Mouse (Mus musculus) left cerebral cortex, adult 9 months (tissue): ENCODE measurements at regions not wholly inside any gene's neighbourhood (a gene's known extent, or its start where the extent isn't known, plus 50 kb on each side); places are given as distances from the start of the nearest gene placed in this dataset.

Experiments
- DNase-seq, 2 experiments: peaks; one replicate each; pipeline ENCODE4 v3.0.0; 2022; ENCODE audit warnings: low spot score in 2 of 2

- peak in 1 of 2 experiments; percentile 40 for DNase-seq
These were observed 135.6 kb downstream of the Rbm19 start for GRCm38 (mm10) chr5:120251697-120252401.

DNA sequence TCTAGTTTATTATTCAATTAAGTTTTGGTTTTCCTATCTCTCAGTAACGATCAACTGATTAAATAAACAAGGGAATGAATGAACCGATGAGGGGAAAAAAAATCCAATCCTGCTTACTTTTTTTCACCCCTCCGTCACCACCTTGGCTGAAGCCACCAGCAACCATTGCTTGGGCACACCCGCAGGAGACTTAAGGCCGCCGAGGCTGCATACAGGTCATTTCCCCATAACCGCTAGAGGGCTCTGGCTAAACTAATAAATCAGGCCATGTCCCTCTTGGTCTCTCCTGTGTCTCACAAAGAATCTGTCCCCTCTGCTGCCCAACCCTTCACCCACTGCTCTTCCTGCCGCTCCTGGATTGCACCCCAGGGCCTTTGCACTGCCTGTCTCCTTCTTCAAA lies 136.3 kb downstream of the Rbm19 start:
- no peak for DNase-seq

DNA sequence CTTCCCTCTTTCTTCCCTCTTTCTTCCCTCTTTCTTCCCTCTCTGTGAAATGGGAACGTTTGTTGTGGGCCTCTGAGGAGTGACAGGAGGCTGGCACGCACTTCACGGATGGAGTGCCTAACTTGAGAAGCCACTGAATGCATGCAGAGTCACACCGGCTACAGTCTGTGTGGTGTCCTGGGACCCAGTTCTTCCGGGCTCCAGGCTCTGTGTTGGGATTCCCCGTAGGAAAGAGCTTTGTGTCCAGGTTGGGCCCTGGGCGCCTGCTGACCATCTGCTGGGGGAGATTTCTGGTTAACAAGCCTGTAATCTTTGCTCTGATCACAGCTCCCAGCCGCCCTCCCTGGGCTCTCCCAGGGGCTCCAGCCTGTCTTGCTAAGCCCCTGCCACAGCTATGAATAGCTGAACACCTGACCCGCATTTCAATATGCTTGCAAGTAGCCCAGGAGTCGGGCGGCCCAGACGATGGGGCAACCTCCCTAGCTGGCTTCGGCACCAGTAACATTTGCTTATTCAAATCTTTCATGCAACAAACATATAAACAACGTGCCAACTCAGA lies 146.5 kb downstream of the Rbm19 start:
- DNase-seq = no peak

DNA sequence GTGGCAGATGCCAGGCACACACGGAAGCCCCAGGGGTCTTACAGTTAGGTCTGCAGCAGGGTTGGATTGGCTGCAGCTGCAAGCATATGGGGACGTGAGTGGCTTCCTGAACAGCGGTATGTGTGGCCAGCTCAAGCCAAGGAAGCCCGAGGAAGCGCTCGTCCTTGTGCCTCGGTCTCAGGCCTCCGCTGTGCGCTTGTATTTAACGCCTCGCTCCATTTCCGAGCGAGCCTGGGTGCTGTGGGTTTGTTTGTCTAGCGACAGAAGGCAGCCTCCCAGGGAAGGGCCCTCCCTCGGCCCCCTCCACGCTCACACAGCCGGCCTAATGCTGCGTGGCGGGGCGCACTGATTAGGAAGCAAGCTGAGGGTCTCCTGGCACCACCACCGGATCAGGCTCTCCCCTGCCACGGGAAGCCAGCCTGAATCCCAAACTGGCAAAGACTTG lies 153.2 kb downstream of the Rbm19 start:
- no peak for DNase-seq

GRCm38 (mm10) chr5:120270887-120271616 lies 154.8 kb downstream of the Rbm19 start:
- no peak for DNase-seq

GRCm38 (mm10) chr5:120276229-120276628 lies 155.3 kb upstream of the Lhx5 start:
- no peak for DNase-seq

- no peak for DNase-seq
These were observed 151.2 kb upstream of the Lhx5 start for GRCm38 (mm10) chr5:120280321-120280720.

DNA sequence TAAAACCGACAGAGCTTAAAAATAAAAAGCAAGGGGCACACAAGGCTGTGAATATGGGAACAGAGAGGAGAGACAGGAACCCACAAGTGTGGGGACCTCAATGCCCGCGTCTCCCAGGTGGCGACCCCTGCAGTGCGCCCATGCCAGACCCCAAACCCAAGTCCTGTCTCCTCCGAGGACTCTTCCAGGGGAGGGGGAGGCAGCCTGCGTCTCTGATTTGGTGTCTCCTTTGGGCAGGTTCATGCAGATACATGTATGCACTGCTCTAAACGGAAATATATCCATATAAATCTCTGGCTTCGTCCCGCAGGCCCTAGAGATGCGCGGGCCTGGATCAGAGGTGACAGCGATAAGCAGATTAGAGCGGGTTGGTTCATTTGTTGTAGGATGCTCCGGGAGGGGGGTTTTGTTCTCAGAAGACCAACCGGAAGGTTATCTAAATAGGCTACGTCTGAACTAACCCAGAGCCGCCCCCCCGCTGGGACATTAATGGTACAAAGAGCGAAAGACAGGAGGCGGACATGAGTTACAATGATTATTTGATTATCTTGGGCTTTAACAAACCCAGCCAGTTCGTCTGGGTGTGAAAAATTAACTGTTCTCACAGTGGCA lies 150.4 kb upstream of the Lhx5 start:
- no peak for DNase-seq

GRCm38 (mm10) chr5:120281840-120282565 lies 149.5 kb upstream of the Lhx5 start:
- no peak for DNase-seq

GRCm38 (mm10) chr5:120284625-120285024 lies 146.9 kb upstream of the Lhx5 start:
- no peak for DNase-seq

- no peak for DNase-seq
These were observed 146.5 kb upstream of the Lhx5 start for GRCm38 (mm10) chr5:120285036-120285435.

GRCm38 (mm10) chr5:120286787-120287186 lies 144.7 kb upstream of the Lhx5 start:
- DNase-seq = no peak

DNA sequence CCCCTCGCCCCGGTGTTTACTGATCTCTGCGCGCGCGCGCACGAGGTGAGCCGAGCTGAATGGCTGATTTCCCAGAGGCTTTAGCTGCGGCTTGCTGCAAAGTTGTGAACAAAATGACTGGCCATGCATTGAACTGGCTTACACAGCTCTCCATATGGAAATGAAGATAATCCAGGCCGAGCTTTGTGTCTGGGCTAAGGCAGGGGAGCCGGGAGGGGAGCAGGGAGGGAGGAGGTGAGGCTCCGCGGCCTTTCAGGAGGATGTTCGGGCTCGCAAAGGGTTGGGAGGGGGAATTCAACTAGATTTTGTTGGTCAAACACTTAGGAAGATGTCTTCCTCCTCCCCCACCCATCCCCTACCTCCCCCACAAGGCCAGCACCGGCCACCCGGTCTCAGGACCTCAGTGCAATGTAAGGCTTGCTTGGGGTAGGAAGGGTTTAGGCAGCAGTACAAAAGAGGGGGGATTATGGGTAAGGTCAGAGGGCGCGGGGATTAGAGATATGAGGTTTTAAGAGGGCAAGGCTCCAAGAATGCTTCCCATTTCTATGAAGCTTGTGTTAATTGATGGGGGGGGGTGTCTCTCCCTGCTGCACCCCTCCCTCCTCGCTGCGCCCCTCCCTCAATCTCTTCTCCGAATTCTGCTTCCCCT lies 143.3 kb upstream of the Lhx5 start:
- DNase-seq = no peak

GRCm38 (mm10) chr5:120294526-120295078 lies 136.9 kb upstream of the Lhx5 start:
- DNase-seq = no peak

- no peak for DNase-seq
These were observed 134.3 kb upstream of the Lhx5 start for GRCm38 (mm10) chr5:120297190-120297589.

DNA sequence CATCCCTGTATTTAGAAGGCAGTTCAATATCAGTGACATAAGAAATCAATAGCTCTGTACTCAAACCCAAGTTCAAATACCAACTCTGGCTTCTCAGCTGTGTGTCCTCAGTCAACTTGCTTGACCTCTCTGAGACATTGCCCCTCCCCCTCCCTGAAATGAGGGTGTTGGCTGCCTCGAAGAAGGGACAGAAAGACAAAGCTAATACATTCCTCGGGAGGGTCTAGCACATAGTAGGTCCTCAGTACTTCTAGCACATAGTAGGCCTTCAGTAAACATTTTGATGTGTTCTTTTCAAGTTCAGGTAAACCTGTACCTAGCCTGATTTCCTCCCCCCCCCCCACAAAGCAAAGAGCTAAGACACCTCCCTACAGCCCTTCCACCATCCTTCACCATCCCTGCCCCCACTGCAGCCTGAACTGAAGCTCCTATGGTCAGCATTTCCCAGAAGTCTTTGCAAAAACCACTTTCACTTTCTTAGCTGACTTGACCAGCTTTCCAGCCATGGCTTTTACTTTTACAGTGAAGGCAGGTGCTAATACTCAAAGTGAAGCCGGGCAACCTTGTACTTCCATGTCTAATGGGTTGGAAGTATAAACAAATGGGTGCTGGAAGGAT lies 133.7 kb upstream of the Lhx5 start:
- no peak for DNase-seq

DNA sequence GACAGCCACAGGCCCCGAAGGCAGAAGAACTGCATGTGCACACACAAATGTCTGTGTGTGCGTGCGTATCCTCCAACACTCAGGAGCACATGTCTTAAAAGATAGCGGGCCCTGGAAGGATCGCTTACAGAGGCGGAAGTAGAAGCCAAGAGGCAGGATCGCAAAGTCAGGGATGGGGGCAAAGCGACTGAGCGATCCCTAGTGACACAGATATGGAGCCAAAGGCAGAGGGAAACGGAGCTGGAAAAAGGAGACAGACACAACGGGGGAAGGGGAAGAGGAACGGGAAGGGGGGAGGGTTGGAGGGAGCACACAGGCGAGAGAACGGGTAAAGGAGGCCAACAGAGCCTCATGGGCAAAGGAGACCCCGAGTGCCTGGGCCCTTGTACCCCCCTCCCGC lies 129.8 kb upstream of the Lhx5 start:
- DNase-seq = no peak

- DNase-seq = no peak
These were observed 129.2 kb upstream of the Lhx5 start for GRCm38 (mm10) chr5:120302307-120302706.

GRCm38 (mm10) chr5:120304295-120304701 lies 127.2 kb upstream of the Lhx5 start:
- no peak for DNase-seq

- DNase-seq = no peak
These were observed 119.2 kb upstream of the Lhx5 start for GRCm38 (mm10) chr5:120312299-120312698.

GRCm38 (mm10) chr5:120313984-120314383 lies 117.5 kb upstream of the Lhx5 start:
- DNase-seq = no peak
